Mouse (Mus musculus): ENCODE data around the gene Nepn. TPM values are rescaled to one million over a fixed set of nuclear protein-coding genes. Genes with fewer than 3 reads are reported as not detected.

Gene Nepn
- polyA plus RNA-seq (2014; fragmentation: Illumina TruSeq; extraction: RNeasy Lipid Tissue Mini Kit (QIAGEN cat#74804)), result not detected

DNA sequence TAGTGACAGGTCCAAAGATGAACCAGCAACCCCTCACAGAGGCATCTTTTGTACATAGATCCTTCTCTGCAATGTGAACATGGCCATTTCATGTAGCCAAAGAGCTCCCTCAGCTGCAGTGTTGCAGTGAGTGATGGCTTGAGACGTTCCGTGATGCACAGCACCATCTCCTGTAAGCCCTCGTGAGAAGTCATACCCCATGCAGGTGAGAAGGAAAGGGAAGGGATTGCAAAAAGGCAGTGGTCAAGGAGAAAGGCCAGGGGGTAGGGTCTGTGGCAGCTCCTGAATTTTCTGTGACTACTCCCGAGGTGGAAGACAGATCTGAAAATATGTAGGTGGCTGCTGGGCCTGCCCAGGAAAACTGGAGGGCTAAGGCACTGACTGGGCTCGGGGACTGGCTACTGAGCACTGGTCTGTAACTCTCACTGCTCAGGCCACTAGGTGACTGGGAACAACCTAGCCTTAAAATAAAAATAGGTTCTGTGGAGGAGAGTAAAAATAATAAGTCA is at the start of gene Nepn:
TSS of gene Nepn (plus strand) at position 51 of the 509 bp plus-strand sequence.

DNA sequence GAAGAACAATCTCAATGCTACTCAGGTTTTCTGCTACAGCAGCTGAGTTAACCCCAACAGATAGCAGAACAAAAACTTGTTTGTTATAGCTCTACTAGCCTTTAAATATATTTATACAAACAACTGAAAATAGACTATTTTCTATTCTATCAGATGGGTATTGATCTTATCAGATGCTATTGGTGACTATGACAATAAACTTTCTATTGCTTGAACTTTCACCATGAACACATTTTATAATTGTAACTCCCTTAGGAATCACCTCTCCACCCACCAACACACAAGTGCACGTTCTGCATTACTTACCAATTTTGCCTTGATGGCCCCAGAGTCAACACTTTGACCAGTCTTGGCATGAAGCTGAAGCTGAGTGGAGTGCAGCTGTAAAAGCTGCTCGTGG is 30.3 kb upstream of the Nepn start, which contains the start of gene Gm26741:
TSS of gene Gm26741 (plus strand) at position 301 of the 400 bp plus-strand sequence.

DNA sequence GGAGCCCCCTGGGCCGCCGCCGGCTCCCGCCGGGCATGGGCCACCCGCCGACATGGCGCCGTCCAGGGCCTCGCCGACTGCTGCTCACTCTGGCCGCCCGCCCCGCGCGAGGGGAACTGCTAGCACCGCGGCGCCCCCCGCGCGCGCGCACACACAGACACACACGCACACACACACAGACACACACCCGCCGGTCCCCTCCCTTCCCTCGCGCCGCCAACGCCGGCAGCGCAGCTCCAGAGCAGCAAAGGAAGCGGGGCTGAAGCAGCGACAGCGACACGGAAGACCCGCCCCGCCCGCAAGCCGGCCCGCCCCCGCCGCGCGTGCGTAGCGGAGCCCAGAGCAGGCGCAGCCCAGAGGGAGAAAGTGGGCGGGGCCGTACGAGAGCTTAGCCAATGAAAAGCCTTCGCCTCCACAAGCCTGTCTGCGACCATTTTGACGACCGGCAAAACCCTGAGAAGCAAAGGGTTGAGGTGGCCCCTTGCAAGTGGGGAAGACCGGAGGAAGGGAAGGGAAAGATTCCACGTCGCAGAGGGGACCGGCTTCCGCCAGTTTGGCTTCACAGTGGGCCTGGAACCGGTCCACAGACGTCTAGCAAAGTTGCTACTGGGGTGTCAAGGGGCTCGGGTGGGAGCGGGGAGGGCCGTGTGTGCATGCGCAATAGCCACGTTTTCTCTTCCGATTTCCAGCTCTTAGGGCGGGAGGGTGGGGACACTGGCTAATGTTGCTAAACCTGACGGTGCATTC is 6.8 kb upstream of the Nepn start, which contains the start of gene Gopc:
TSS of gene Gopc (minus strand) at position 280 of the 747 bp plus-strand sequence.

DNA sequence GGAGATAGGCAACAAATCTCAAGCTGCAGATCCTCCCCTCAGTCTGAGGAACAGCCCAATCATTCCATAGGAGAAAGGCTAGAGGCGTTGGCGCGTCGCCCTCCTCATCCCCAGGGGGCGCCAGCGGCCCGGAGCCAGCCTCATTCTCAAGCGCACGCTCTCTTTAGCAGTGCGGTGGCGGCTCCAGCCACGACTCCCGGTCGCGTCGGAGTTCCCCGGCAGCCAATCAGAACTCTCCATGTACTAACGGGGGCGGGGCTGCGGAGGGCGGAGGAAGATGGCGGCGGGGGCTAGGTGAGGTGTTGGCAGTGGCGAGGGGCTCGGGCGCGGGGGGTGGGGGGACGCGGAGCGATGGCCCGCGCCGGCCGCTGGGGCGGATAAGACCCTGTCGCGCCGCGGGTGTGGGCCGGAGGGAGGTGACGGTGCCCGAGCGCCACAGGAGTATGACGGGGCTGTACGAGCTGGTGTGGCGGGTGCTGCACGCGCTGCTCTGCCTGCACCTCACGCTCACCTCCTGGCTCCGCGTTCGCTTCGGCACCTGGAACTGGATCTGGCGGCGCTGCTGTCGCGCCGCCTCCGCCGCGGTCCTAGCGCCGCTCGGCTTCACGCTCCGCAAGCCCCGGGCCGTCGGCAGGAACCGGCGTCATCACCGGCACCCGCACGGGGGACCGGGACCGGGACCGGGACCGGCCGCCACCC is 28.7 kb downstream of the Nepn start, which contains the start of gene Nus1:
TSS of gene Nus1 (plus strand) at position 249 of the 699 bp plus-strand sequence.

Other genes starting within 250 kb of the Nepn start
- gene Ros1, start 193.7 kb upstream of the Nepn start, polyA plus RNA-seq (2014; fragmentation: Illumina TruSeq; extraction: RNeasy Lipid Tissue Mini Kit (QIAGEN cat#74804)), result not detected
- 7.8 TPM for gene Dcbld1, start 155.4 kb upstream of the Nepn start, polyA plus RNA-seq (2014; fragmentation: Illumina TruSeq; extraction: RNeasy Lipid Tissue Mini Kit (QIAGEN cat#74804))
- not detected for gene Gm26741, start 30.2 kb upstream of the Nepn start, polyA plus RNA-seq (2014; fragmentation: Illumina TruSeq; extraction: RNeasy Lipid Tissue Mini Kit (QIAGEN cat#74804))
- gene Gopc, start 6.8 kb upstream of the Nepn start, polyA plus RNA-seq (2014; fragmentation: Illumina TruSeq; extraction: RNeasy Lipid Tissue Mini Kit (QIAGEN cat#74804)), result 66.8 TPM
- gene Nus1, start 28.6 kb downstream of the Nepn start, polyA plus RNA-seq (2014; fragmentation: Illumina TruSeq; extraction: RNeasy Lipid Tissue Mini Kit (QIAGEN cat#74804)), result 147 TPM